Mouse (Mus musculus) cortical plate, adult 2 months (tissue): Measurements from ENCODE around the gene Tmprss11f.

Experiments used
- CTCF ChIP-seq: fragments of 200-500 bp; IDR thresholded peaks from 2 replicates; pipeline ENCODE4 v1.5.1; 2011; ENCODE audit warnings: mild to moderate bottlenecking, control low read depth, low read length; ENCODE audit not compliant: insufficient read depth; ENCODE audit errors: extremely low read depth
- POLR2A ChIP-seq: fragments of 200-500 bp; IDR thresholded peaks from 2 replicates; pipeline ENCODE4 v1.6.1; 2011; ENCODE audit warnings: mild to moderate bottlenecking, low read length, control low read depth; ENCODE audit not compliant: insufficient read depth; ENCODE audit errors: extremely low read depth

DNA sequence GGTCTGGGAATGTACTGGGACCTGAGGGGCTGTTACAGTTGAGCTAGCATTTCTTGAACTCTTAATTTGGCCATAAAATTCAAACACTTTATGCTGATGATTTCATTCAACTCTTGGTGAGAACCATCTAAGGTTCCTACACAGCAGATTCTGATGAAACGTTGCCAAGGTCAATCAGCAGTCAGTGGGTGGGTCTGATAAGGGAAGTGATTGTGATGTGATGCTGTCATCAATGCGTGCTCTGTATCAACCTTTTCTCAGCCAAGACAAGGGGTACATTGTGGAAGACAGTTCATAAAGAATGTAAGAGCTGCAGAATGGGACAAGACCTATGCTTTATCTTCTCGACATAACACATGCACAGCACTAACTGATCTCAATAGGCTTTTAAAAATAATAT is 8.6 kb upstream of the Tmprss11f start:
- TF ChIP-seq CTCF (no peak), POLR2A (no peak)
